Mouse (Mus musculus): ENCODE measurements around the gene Entpd1.
"Not testable (repeated sequence)": the region's sequence is repeated elsewhere in the genome, so short reads cannot be mapped to it uniquely, and the experiment has no call there.

Gene Entpd1

DNA sequence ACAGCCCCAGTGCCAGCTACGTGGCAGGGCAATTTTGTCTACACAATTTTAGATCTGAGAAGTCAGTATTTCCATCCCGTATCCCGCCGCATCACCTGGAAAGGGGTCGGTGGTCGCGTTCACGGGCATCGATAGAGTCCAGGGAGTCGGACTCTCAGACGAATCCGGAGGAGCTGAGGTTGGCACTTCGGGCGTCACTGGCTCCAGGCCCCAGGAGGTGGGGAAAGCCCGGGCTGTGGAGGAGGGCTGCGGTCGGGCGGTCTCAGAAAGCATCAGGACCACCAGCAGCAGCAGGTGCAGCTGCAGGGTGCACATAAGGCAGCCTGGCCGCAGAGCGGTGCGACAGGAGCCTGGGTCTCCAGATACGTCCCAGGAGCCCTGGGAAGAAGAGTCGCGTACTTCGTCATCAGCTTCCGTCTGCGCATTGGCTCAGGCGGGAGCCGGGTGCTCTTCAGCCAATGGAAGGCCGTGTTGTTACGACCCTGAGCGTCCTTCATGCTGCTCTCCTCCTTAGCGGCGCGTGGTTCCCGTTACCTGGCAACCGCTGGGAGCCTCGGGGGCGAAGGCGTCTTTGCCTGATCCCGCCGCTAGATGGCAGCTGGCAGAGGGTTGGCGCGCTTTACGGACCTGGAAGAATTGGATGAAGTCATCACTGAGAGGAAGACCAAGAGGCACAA is at the start of gene Entpd1, which contains the start of gene Tctn3:
Gene Entpd1 (plus strand): TSS at position 537 of the 677 bp plus-strand sequence.
Gene Tctn3 (minus strand): TSS at position 404 of the 677 bp plus-strand sequence.
- peak; percentile 96 for DNase-seq (ENCODE audit: low read depth, low spot score)

DNA sequence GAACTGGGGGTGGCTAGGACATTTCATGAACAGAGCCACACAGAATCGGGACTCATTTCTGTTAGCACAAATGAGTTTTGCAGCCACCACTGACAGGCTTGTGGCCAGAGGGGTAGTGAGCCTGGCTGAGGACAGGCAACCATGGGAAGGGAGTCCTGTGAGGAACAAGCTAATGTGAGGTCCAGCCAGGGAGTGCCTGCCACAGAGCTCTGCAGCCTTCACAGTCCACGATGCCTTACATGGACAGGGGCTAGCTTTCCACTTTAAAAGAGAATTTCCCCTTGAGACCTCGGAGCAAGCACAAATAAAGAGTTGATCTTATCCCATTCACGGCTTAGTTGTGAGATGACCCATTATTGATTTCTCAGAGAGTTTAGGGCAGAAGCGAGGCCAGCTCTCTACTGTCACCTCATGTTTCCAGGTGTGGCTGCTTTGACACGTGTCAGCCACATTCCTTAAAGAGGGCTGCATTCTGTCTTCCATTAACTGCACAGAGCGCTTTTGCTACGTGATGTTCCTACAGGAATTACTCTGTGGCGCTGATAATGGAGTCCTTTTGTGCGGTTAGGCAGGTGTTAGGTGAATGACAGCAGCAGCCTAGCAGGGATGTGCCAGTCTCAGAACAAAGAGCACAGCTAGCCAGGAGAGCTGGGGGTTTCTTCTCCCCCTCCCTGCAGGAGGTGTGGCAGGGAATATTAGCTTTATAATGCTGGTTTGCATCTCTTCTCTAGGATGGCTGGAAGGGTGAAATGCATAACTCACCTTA is 48.1 kb upstream of the Entpd1 start:
- DNase-seq (ENCODE audit: low read depth, low spot score) = no peak

DNA sequence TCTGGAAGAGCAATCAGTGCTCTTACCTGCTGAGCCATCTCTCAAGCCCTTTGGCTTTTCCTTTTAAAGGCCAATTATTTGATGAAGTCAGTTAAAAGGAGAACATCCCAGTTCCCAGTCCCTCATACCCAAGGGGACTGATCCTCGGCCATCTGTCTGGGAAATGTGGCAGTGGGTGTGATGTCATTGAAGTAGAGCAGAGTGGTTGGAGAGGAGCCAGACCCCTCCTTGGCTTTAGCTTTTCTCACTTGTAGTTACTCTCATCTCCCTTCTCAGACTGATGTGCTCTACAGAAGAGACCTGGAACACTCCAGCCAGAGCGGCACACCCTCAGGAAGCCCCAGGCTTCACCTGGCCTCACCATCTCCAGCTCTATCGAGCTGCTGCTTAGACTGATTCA is 44.5 kb upstream of the Entpd1 start:
- DNase-seq (ENCODE audit: low read depth, low spot score) = no peak

DNA sequence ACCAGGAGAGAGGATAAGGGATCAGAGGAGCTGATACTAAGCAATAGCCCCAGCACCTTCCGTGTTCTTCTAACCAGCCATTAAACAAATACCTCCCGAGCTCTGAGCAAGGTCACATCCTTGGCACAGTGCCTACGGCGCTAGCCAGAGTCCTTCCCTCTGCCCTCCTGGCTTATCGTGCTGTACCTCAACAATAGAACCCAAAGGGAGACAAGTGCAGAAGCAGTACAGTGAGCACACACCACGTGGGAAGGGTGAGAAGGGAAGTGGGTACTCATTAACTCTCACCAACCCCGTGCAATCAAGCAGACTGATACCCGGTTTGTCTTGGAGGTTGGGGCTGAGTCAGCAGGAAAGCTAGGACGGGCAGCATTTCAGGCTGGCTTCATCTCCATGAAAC is 41.4 kb upstream of the Entpd1 start:
- DNase-seq (ENCODE audit: low read depth, low spot score) = no peak

DNA sequence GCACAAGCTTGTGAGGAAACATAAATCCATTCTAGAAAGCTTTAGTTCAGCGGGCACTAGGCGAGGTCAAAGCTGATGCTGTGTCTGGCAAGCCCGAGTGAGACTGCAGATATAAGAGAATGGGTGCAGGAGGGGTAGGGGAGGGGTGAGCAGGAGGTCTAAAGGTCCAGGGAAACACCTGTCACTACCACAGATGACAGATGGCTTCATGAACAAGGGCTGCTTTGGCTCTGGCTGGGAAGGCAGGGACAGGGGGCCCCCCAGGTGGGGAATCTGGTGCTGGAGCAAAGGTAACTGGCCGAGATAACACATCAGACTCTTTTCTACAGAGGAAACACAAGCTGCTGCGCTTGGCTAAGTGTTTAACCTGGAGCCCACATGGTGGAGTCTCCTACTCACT is 36.7 kb upstream of the Entpd1 start:
- DNase-seq (ENCODE audit: low read depth, low spot score) = no peak

DNA sequence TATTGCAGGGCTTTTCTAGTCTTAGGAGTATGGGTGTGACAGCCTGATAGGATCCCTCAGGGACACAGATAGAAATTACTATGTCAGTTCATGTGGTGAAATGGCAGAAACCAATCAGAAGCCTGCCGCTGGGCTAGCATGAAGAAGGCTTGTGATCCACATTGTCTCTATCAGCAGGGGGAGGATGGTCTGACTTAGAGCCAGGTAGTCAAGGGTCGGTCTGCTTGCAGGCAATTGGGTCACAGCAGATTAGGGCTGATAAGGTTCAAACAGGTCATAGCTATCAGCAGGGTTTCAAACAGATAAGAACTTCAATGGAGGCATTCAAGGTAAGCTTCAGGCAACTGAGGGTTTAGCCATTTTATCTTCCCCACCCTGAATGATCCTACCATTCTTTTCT is 31.3 kb upstream of the Entpd1 start:
- DNase-seq (ENCODE audit: low read depth, low spot score) = no peak

DNA sequence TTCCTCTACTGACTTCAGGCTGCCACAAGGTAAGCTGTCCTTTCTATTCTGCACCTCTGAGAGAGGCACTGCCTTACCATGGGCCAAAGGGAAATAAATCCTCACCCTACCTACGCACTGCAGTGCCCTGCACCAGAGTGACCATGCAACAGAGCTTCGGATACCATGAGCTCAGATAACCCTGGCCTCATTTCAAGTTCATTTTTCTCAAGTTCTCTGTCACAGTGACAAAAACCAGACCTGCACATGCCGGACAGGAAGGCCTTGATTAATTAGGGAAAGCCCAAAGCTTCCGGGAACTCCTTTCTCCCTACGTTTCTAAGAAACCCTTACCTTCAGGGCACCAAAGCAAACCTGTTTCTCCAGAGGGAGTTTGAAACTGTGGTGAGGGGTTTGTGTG is 30.5 kb upstream of the Entpd1 start:
- no peak for DNase-seq (ENCODE audit: low read depth, low spot score)

DNA sequence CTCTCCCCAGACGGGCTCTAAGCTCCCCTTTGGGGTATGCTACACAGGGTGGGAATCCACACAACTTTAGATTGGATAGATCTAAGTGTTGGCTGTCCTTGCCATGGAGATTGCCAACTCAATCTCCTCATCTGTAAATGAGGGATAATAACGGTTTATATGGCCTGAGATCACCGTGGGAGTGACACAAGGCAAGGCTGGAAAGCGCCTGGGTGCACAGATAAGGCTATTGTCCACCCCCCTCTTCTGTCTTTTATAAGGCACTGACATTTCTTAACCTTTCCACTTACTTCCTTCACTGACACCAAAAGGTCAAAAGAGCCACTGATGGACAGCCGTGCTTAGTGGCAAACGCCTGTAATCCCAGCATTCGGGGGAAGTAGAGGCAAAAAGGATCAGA is 25.3 kb upstream of the Entpd1 start:
- DNase-seq (ENCODE audit: low read depth, low spot score) = no peak

DNA sequence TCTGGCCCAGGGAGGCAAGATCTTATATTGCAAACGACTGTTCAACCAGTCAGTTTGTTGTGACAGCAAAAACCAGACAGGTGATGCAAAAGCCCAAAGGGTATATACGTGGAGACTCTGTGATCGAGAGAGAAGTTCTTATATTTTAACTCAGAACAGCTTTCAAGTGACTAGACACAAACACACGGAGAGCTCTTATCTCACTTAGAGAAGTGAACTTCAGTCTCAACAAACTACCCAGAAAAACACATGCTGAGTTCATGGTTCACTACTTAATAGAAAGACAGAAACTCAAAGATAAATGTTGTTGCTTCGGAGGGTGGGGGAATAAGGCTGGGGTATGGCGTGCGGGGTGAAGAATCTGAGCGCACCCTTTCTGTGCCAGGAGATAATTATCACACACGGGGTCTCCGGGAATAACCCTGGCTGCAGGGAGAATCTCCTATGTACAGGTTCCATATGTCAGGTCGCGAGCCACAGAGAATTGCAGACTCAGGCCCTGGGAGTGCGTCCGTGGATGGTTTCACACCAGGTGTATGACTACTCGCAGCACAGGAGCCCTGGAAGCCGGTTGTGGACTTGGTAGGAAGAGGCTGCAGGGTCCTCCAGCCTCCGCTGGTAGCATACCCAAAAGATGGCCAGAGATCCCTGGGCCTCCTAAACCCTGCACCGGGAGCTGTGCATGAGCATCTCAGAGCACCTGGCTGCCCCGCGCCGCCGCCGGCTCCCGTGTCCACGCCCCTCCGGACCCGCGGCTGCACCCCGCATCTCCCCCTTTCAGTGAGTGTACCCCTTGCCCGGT is 24.5 kb upstream of the Entpd1 start:
- DNase-seq (ENCODE audit: low read depth, low spot score) = no peak

DNA sequence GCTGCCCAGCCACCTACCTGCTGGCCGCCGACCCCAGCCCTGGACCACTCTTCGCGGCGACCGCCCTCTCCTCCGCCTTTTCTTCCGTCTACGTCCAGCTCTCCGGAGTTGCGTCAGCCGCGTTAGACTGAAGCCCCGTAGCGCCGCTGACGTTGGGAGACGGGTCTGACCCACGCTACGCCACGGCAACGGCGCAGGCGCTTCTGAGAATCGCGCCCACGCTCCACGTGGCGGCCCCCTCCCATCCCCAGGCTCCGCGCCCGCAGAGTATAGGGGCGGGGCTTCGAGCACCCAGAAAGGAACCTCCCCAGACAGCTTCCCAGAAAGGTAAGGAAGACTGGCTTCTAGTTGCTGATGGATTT is 23.9 kb upstream of the Entpd1 start, which contains the start of gene Aldh18a1:
Gene Aldh18a1 (minus strand): TSS at position 171 of the 362 bp plus-strand sequence.
- peak; percentile 95 for DNase-seq (ENCODE audit: low read depth, low spot score)

DNA sequence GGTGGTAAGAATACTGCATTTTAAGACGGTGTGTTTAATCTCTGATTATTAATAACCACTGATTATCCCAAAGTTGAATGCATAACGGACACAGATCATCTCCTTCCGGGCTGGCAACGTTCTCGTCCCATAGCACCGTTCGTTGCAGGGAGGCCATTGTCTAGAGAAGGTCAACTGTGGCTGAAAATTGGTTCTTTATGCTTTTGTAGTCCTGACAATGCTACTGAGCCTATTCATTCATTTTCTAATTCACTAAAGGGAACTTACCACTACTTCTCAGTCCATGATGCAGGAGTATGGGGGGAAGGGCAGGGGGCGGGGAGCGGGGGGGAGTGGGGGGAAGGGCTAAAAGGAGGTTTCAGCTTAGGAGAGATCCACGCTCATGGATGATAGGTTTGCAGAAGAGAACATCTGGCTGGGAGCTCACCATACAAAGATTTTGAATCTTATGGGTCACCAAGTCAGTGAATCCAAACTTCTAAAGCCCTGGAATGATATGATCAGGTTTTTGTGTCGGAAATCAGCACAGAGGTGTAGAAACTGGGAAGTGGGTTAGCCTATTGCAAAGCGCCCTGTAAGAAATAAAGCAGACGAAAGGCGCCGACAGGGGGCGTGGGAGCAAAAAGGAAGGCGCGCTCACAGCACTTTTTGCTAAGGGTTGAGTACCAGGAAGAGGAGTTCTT is 23.2 kb upstream of the Entpd1 start:
- peak; percentile 97 for DNase-seq (ENCODE audit: low read depth, low spot score)

DNA sequence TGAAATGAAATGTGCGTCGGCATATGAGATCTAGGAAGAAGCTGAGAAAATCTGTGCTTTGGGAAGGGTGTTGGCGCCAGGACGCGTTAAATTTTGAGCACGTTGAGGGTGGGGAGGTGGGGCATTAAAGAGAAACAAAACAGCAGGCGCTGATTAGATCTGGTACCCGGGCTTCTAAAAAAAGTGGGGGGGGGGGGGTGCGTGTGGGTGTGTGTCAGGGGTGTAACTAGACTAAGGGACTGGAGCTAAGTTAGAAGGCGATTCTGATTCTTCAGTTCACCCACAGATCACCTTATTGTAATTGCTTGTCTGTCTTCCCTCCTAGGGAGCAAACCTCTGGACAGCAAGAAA is 22.7 kb upstream of the Entpd1 start:
- DNase-seq (ENCODE audit: low read depth, low spot score) = no peak

DNA sequence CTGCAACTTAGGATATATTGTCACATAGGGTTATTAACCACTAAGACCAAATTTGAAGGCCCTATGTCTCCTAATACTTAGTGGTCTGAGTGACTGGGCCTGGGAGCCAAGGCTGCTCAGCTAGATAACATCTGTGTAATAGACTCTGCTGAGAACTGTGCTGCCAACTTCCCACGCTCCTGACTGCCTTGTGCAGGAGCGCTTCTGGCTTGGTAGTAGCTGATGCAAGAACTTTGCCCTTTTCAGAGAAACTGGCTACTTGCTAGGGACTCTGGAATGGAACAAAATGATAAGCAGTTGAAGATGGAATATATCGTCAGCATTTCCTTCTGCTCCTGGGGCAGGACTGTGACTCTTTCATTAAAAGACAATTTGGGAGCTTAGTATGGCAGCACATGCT is 16.9 kb upstream of the Entpd1 start:
- no peak for DNase-seq (ENCODE audit: low read depth, low spot score)

DNA sequence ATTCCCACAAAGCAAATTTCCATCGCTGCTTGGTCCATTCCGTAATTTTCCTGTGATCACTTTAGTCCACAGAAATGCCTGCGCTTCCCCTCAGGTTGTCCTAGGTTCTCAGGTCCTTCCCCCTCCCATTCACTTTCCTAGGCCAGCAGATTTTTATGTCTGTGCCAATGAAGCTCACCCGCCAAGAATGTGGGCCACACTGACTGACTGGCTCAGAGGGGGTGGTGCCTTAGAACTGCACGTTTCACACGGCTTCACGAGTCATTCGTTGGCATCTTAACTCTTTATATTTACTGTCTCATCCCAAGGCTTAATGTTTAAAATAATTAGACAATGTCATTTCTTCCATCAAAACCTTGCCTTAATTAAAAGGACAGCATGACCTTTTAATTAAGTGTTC is 16.3 kb upstream of the Entpd1 start:
- DNase-seq (ENCODE audit: low read depth, low spot score) = no peak

DNA sequence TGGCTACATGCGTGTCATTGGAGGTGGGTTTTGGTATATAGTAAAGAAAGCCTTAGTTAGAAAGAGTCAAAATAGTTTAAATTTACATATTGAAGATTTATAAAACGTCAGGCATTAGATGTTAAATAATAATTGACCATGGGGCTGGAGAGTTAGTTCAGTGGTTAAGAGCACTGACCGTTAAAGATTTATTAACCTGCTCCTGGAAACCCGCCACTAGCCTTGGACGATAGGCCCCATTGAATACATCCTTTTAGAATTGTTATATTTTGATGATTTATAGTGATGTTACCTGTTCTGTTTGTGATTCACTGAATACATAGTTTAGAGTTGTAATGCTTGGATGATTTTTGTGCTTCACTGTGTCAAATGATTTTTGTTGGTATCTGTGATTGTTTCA is 11.3 kb upstream of the Entpd1 start:
- not testable (repeated sequence) for DNase-seq (ENCODE audit: low read depth, low spot score)

DNA sequence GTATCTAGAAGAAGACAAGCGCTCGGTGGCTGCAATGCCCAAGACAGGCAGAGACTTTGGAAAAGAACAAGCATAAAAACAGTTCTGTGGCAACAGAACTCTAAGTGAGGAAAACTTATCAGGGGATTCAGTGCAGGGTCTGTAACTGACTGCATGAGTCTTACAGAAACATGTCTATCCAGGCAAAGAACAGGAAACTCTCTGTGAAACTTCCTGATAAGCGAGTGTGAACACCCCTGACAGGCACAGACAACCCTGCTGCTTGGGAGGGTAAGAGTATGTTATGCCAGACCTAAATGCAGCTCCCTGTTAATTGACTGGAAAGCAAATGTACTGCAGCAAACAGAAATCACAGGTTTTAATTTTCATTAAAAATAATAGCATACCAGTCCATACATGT is 10.3 kb upstream of the Entpd1 start:
- no peak for DNase-seq (ENCODE audit: low read depth, low spot score)

DNA sequence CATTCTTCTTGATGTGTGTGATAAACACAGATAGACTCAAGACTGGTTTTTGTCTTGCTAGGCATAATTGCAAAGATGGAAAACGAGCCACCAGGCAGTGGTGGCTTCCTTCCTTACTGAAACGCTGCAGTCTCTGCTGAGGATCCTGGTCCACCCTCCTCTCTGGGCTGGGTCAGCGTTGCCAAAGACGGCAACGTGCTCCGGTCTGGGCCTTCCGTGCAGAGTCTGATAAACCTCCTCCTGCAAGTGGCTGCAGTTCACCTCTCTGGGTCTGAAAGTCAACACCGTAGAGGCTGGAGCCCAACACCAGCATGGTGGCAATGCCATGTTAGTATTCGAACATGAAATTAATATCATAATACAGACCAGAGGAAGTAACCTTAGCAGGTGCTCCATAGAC is 7.0 kb upstream of the Entpd1 start:
- DNase-seq (ENCODE audit: low read depth, low spot score) = no peak

DNA sequence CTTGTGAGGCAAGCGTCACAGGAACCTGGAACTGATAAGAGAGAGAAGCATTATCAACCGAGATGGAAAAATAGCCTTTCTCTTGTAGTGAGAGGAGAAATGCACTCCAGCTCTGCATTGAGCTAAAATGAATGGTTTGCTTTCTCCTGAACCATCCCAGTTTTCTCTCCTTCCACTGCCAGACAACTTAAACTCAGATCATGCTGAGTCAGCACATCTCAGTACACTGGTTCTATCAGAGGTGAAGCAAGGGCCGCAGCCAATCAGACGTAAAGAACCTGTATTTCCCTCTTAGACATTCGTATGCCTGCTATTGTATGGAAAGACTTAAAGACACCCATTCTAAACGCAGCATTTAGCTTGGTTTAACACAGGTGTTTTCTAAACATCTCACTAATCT is 4.5 kb upstream of the Entpd1 start:
- DNase-seq (ENCODE audit: low read depth, low spot score) = no peak

DNA sequence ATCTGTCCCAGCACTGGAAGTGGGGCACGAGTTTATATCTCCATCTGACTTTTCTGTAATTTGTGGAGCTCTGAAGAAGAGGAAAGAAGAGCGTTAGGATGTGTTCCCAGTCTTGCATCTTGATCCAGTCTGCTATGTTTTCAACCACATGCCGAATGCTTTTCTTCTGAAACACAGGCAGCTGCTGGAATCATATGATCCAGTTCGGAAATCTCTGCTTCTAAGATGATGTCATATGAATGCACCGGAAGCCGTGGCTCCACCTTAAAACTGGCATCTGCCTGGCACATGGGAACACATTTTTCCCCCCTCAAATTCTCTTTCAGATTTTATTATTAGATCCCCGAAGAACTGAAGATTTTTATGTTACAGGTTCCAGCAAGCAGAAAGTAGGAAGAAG is 2.6 kb downstream of the Entpd1 start:
- DNase-seq (ENCODE audit: low read depth, low spot score) = no peak

DNA sequence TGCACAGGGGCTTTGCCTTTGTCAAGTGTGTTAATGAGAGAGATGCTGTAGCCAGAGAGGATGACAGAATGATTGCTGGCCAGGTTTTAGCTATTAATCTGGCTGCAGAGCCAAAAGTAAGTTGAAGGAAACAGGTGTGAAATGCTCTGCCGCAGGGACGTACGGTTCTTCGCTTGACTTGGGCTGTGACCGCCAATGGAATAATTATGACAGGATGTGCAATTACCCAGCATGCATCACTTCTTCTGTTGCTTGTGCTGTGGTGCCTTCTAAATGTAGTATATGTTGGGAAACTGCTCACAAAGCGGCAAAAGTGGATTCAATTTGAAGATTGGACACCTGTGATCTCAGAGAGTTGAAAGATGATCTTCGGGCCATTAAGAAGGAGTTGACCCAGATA is 3.9 kb downstream of the Entpd1 start:
- peak; percentile 61 for DNase-seq (ENCODE audit: low read depth, low spot score)

DNA sequence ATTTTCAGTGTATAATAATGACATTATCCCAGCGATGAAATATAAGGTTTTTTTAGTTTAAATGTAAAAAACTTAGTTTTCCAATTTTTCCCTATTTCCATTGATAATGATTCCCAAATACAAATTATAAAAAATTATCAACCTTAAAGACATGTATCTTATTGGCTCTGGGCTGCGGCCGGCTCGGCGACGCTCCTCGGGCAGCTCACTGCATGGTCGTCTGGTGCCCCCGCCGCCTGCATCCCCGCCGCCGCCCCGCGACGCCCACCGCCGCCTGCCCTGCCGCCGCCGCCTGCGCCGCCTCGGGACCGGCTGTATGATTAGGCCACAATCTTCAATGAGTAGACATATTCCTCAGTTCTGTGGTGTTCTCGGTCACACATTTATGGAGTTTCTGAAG is 9.4 kb downstream of the Entpd1 start:
- not testable (repeated sequence) for DNase-seq (ENCODE audit: low read depth, low spot score)

DNA sequence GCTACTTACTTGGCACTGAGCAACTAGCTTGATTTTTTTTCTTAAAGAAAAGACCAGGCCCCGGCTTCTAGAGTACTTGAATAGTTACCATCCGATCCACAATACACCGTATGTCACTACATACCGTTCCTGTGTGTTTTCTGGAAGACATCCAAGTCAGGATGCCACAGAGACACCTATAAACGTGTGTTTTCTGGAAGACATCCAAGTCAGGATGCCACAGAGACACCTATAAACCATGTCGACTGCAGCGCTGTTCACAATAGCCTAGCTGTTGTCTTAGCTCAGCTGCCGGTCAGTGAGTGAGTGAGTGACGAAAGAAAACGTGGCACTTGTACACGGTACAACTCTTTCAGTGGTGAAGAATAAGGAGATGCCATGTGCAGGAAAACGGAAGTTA is 13.8 kb downstream of the Entpd1 start:
- no peak for DNase-seq (ENCODE audit: low read depth, low spot score)
